Mouse (Mus musculus) forebrain, embryonic 14.5 days (tissue): ENCODE data around the gene Hk2. TPM values are rescaled to one million over a fixed set of nuclear protein-coding genes. Genes with fewer than 3 reads are reported as not detected.
A peak's percentile ranks its signal among the peaks of the same experiment; 100 is the strongest.

Source experiments
- ATAC-seq: fragments of 200-750 bp; cut with Nextera tagmentation; 2 replicates; pipeline ENCODE4 v1.8.0; 2017; ENCODE audit warnings: mild to moderate bottlenecking, moderate library complexity
- DNase-seq: peaks from one replicate; pipeline ENCODE4 v3.0.0-alpha.2; 2015; ENCODE audit warnings: low spot score
- H3K27ac ChIP-seq: fragments of 300-500 bp; sonication (generic); 2 replicates; pipeline ENCODE4 v1.5.1; 2014; ENCODE audit warnings: low read depth, mild to moderate bottlenecking, control low read depth, low read length, moderate library complexity
- H3K27me3 ChIP-seq: fragments of 300-500 bp; sonication (generic); replicated peaks from 2 replicates; pipeline ENCODE4 v1.6.1; 2014; ENCODE audit warnings: low read length, control low read depth, mixed read lengths; ENCODE audit not compliant: control insufficient read depth, insufficient read depth
- H3K36me3 ChIP-seq: fragments of 300-500 bp; sonication (generic); 2 replicates; pipeline ENCODE4 v1.6.1; 2014; ENCODE audit warnings: low read length, control low read depth; ENCODE audit not compliant: control insufficient read depth, insufficient read depth
- H3K4me1 ChIP-seq: fragments of 300-500 bp; sonication (generic); 2 replicates; pipeline ENCODE4 v1.6.1; 2014; ENCODE audit warnings: antibody characterized with exemption, low read length, control low read depth; ENCODE audit not compliant: control insufficient read depth, insufficient read depth
- H3K4me2 ChIP-seq: fragments of 300-500 bp; sonication (generic); 2 replicates; pipeline ENCODE4 v1.6.1; 2014; ENCODE audit warnings: mild to moderate bottlenecking, control low read depth, low read length
- H3K4me3 ChIP-seq: fragments of 300-500 bp; sonication (generic); 2 replicates; pipeline ENCODE4 v1.5.1; 2014; ENCODE audit warnings: low read depth, low read length, control low read depth
- H3K9ac ChIP-seq: fragments of 300-500 bp; sonication (generic); 2 replicates; pipeline ENCODE4 v1.6.1; 2014; ENCODE audit warnings: mild to moderate bottlenecking, low read length, control low read depth, moderate library complexity
- H3K9me3 ChIP-seq: fragments of 300-500 bp; sonication (generic); replicated peaks from 2 replicates; pipeline ENCODE4 v1.6.1; 2016; ENCODE audit warnings: low read length, control low read depth, mixed read lengths; ENCODE audit not compliant: control insufficient read depth
- WGBS: fragments of 180-500 bp; shearing (Covaris S2); extraction: QIAGEN DNeasy Blood & Tissue Kit; methylation state at CpG from one replicate; pipeline ENCODE4 v1.1.7; 2014; 5-methylcytosine and 5-hydroxymethylcytosine counted together
- polyA plus RNA-seq: library from polyadenylated mRNA; unstranded; fragments of >200 nt; fragmentation: Nextera tagmentation; extraction: Ambion mirVana; gene quantifications from 2 replicates; pipeline ENCODE4 v1.2.1, GENCODE M21; 2014

The Hk2 gene
- polyA plus RNA-seq, 1 experiment from 2014 or later, result 5.5 TPM

DNA sequence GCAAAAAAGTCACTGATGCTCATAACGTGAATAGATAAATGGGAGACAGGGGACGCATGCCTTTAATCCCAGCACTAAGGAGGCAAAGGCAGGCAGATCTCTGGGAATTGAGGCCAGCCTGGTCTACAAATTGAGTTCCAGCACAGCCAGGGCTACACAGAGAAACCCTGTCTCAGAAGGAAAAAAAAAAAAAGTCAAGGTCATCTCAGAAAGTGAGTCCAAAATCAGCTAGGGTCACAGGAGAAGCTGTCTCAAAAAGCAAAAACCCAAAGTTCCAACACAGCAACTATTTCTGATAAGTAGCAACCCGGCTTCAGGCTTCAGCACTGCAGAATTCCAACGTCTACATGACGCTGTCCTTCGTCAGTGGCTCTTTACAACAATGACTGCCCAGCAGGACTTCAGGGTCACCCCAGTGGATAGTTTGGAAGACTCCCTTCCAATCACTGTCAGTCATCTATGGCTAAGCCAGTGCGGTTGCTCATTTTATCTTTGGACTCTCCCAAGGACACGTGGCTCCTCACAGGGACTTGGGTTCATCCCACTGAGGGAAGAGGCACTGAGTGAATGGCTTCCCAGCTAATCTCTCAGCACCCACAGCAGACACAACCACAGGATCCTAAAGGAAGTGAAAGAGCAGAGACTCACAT lies 33.3 kb downstream of the Hk2 start:
- Histone ChIP-seq H3K4me3 (no peak overlapping the region), H3K9me3 (no peaks in the 10 kb centered on the region), H3K9ac (no peak overlapping the region), H3K4me2 (no peak overlapping the region), H3K27ac (no peak overlapping the region), H3K4me1 (no peaks in the 10 kb centered on the region), H3K36me3 (peaks cover 16% of the 10 kb centered on the region), H3K27me3 (no peaks in the 10 kb centered on the region)
- DNase-seq (no peak), ATAC-seq (no peak)
- WGBS, result 80% methylated on average over 8 of the region's 8 CpGs

DNA sequence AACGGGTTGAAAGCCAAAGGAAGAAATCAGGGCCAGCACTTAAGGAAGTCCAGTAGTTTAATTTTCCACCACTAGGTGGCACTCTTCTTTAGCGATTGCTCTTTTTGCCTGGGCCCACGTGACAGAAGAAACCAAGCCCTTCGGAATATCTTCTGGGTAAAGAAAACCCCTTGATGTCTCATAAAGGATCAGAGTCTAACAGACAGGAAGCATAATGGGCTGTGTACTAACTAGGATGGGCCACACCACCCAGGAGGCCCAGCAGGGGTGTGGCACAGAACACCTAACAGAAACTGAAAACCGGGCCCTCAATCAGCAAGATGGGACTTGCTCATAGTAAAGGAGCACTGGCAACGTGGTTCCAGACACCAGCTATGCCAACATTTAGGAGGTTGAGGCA lies 34.0 kb downstream of the Hk2 start:
- Histone ChIP-seq H3K27ac (no peak overlapping the region), H3K9me3 (no peaks in the 10 kb centered on the region), H3K4me2 (no peak overlapping the region), H3K36me3 (peaks cover 16% of the 10 kb centered on the region), H3K4me3 (no peak overlapping the region), H3K9ac (no peak overlapping the region), H3K27me3 (no peaks in the 10 kb centered on the region), H3K4me1 (no peaks in the 10 kb centered on the region)
- 32% methylated on average over 6 of the region's 6 CpGs for WGBS
- peak; percentile 92 for DNase-seq
- ATAC-seq, result peak; percentile 49

DNA sequence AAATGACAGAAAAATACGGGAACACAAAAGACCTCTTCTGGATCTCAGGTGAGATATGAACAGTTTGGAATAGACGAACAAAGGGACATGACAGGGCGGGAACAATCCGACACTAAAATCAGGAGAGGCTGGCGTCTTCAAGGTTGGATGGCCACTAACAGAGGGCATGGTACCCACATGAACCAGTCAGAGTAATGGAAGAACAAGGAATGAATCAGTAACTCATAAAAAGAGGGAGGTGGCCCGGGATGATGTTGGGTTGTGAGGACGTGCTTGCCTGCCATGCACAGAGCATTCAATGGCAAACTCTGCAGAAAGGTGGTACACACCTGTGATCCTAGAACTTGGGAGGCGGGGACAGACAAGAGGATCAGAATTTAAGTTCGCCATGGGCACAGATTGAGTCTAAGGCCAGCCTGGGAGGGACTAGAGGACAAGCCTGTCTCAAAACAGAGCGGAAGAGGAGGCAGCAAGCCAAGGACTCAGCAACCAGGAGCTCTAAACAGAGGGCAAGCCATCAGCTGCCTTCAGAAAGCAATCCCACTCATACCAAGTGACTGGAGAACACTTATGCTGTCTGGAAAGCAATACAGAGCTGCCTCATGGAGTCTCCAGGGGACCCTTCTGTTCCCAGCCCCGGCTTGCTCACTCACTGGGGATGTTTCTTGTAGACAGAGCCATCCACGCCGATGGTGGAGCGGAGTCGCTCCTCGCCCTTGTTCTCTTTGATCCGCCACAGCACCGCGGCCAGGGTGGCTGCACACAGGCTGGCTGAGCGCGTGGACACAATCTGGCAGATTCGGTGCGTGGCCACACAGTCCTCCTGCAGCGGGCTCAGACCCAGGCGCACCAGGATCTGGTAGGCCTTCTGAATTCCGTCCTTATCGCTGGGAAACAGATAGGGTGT lies 36.4 kb downstream of the Hk2 start:
- H3K27ac ChIP-seq, result no peak overlapping the region
- no peak overlapping the region for H3K4me3 ChIP-seq
- H3K4me1 ChIP-seq, result no peaks in the 10 kb centered on the region
- DNase-seq (no peak), ATAC-seq (no peak)
- no peaks in the 10 kb centered on the region for H3K9me3 ChIP-seq
- no peak overlapping the region for H3K9ac ChIP-seq
- peaks cover 16% of the 10 kb centered on the region; the same call in 1 of the 2 replicates for H3K36me3 ChIP-seq
- 91% methylated on average over 27 of the region's 27 CpGs for WGBS
- H3K27me3 ChIP-seq, result no peaks in the 10 kb centered on the region
- no peak overlapping the region for H3K4me2 ChIP-seq

DNA sequence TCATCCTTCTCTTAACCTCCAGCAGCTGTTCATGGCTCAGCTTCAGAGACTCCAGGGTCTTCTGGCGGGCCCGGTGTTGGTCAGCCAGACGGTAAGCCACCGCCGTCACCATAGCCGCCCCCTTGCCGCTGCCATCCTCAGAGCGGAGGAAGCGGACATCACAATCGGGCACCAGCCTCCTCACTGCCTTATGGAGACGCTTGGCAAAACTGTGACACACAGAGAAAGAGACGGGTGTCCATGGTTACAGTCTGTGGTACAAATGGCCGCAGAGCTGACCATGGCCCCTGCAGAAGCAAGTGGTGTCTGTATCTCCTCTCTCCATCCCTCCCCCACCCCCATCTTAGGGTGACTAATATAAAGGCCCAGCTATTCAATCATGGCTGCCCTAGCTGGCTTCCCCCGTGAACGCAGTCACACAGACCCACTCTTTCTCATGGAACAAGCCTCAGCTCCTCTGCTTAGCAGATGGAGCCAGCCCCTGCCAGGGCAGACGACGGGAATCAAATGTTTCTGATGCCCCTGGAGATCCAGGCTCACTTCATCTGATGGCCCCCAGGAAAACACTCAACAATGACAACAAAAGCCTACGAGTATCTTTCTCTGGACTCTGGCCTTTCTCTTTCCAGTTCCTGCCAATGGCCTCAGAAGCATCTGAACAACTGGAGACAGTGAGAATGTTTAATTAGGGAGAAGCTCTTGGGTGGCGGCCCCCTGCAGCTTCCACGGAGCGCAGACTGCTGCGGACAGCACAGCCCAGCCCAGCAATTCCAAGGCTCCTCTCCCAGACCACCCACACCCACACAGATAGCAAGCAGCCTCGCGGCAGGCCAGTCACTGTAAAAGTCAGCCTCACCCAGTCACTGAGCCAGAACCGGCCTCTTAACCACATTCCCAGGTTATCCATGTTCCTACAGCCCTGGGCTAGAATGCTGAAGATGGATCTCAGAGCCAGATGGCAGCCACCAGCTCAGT lies 37.3 kb downstream of the Hk2 start:
- no peaks in the 10 kb centered on the region for H3K9me3 ChIP-seq
- no peaks in the 10 kb centered on the region for H3K4me1 ChIP-seq
- DNase-seq (no peak), ATAC-seq (no peak)
- no peak overlapping the region for H3K4me3 ChIP-seq
- WGBS, result 89% methylated on average over 25 of the region's 25 CpGs
- peaks cover 10% of the 10 kb centered on the region; the same call in 1 of the 2 replicates for H3K36me3 ChIP-seq
- H3K27me3 ChIP-seq, result no peaks in the 10 kb centered on the region
- no peak overlapping the region for H3K4me2 ChIP-seq
- no peak overlapping the region for H3K27ac ChIP-seq
- H3K9ac ChIP-seq, result no peak overlapping the region

DNA sequence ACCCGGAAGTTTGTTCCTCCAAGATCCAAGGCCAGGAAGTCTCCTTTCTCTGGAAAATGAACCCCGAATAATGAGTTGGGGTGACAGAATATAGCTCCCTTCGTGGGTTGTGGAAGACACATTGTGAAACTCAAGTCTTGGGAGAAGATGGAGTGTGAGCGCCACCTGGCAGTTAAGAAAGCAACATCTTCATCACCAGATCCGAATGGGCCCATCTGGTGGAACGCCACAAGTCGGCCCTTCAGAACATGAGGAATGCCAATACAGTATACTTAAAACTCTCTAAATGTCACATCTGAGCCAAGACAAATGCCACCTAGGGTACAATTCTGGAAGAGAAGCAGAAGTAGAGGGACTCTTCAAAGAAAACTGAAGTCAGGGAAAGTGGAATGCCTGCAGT lies 38.9 kb downstream of the Hk2 start:
- 84% methylated on average over 7 of the region's 7 CpGs for WGBS
- Histone ChIP-seq H3K36me3 (peaks cover 15% of the 10 kb centered on the region; the same call in 1 of the 2 replicates), H3K4me2 (no peak overlapping the region), H3K4me1 (no peaks in the 10 kb centered on the region), H3K9ac (no peak overlapping the region), H3K4me3 (no peak overlapping the region), H3K27ac (no peak overlapping the region), H3K27me3 (no peaks in the 10 kb centered on the region), H3K9me3 (no peaks in the 10 kb centered on the region)
- ATAC-seq, result no peak
- peak; percentile 28 for DNase-seq

DNA sequence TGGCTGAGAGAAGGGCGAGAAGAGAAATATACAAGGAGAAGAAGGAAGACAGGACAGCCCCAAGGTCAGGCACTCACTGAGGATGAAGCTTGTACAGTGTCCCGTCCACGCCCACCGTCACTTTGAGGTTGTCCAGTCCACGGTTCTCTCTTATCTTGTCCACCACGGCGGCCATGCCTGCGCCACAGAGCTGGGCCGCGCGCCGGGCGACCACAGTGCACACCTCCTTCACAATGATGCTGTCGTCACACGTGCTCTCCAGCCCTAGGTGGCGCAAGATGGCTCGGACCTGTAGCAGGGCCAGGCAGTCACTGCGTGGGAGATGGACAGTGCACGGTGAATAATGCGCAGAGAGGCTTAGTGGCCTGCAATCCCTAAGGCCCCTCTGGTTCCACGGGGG lies 45.6 kb downstream of the Hk2 start:
- H3K27ac ChIP-seq, result no peak overlapping the region
- no peaks in the 10 kb centered on the region for H3K9me3 ChIP-seq
- H3K27me3 ChIP-seq, result no peaks in the 10 kb centered on the region
- no peak overlapping the region for H3K9ac ChIP-seq
- DNase-seq (no peak), ATAC-seq (no peak)
- no peak overlapping the region for H3K4me2 ChIP-seq
- peaks cover 25% of the 10 kb centered on the region; the same call in 1 of the 2 replicates for H3K36me3 ChIP-seq
- H3K4me1 ChIP-seq, result no peaks in the 10 kb centered on the region
- 94% methylated on average over 21 of the region's 21 CpGs for WGBS
- no peak overlapping the region for H3K4me3 ChIP-seq

DNA sequence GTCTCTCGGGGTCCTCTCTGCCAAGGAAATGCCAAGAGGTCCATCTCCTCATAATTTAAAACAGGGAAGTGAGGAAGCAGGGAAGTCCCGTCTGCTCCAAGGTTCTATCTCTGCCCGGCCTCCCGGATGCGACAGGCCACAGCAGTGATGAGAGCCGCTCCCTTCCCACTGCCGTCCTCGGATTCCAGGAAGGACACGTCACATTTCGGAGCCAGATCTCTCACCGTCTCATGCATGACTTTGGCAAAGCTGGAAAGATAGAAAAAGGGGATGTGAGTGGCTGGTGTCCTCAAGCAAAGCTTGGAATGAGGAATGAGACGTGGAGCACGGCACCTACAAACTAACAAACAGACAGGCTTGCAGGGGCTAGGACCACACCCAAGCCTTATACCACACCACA lies 47.0 kb downstream of the Hk2 start:
- no peak for DNase-seq
- H3K4me1 ChIP-seq, result no peaks in the 10 kb centered on the region
- ATAC-seq, result no peak
- WGBS, result 96% methylated on average over 13 of the region's 13 CpGs
- H3K27me3 ChIP-seq, result no peaks in the 10 kb centered on the region
- H3K9ac ChIP-seq, result no peak overlapping the region
- H3K4me2 ChIP-seq, result no peak overlapping the region
- no peak overlapping the region for H3K27ac ChIP-seq
- peaks cover 24% of the 10 kb centered on the region; the same call in 1 of the 2 replicates for H3K36me3 ChIP-seq
- H3K4me3 ChIP-seq, result no peak overlapping the region
- no peaks in the 10 kb centered on the region for H3K9me3 ChIP-seq

DNA sequence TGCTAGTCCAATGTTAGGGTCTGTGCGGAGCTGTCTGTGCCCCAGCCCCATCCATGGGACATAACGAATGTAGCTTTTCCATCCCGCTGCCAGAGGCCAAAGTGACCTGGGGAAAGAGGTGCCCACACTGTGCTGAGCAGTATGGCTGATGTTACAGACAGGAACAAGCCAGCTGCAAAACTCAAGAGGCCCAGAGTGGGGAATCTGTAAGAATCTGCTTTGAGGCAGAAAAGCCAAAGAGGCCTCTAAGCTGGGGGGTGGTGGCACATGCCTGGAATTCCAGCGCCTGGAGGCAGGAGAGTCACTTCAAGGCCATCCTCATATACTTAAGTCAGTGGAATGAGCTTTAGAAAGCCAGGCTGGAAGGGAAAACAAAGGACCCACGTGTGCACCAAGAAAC lies 50.9 kb downstream of the Hk2 start:
- DNase-seq (no peak), ATAC-seq (no peak)
- Histone ChIP-seq H3K36me3 (peaks cover 12% of the 10 kb centered on the region; the same call in 1 of the 2 replicates), H3K4me3 (no peak overlapping the region), H3K9ac (peak overlapping the region; percentile 32; the same call in 1 of the 2 replicates), H3K4me1 (no peaks in the 10 kb centered on the region), H3K4me2 (no peak overlapping the region), H3K27me3 (no peaks in the 10 kb centered on the region), H3K27ac (peak overlapping the region; percentile 33; the same call in 1 of the 2 replicates), H3K9me3 (no peaks in the 10 kb centered on the region)
- 38% methylated on average over 5 of the region's 5 CpGs for WGBS
